Comparison of ENCODE assay signal across 16 mouse cellular contexts in the genomic region with DNA sequence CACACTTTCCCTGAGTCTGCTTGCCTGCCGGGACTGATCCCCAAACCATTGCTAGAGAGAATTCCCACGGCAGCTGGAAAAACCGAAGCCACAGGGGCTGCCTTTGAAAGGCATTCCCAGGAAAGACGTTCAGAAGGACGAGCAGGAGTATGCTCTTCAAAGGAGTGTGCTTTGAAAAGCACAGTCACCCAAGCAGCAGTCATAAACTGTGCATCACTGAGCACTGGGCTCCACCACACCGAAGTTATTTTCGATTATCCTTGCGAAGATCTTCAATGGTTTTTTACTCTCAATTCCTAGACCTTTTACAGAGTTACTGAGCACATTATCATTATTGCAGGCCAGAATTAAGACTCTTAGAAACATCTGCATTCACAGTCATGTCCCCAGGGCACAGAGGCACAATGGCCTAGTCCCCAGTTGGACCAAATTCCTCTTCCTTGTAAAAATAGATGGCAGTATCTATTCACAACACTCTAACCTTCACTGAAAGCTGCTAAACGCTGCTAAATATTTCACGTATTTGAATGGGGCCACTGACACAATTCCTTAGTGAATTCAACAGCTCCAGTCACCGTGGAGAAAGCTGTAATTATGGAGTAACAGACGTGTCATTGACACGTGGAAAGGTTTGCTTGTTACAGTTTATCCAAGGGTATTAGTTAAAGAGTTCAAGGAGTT. TPM values are rescaled to one million over a fixed set of nuclear protein-coding genes. Genes with fewer than 3 reads are reported as not detected.
A peak's percentile ranks its signal among the peaks of the same experiment; 100 is the strongest.
DNase-seq lines count a peak whose midpoint lies in the region; ATAC-seq and TF ChIP-seq lines count a peak whose summit lies in the region.
"Had no signal": no experiment of that assay in that cellular context is flagged by ENCODE, and none has a peak within 500 bp of the region (broad histone marks: within the 10 kb centered on the region; RNA-seq: fewer than 3 reads in every experiment).

No protein-coding gene starts in this region.

- no peak overlapping the region for H3K9ac ChIP-seq in kidney, postnatal 0 days (ENCODE audit: low read depth, low read length)
- H3K9ac ChIP-seq in neural tube, embryonic 12.5 days, result no peak overlapping the region
- no peak overlapping the region for H3K9ac ChIP-seq in neural tube, embryonic 14.5 days (replicated peaks; ENCODE audit: low read depth, low read length)
- H3K9ac ChIP-seq: embryonic facial prominence, embryonic 13.5 days; limb, embryonic 15.5 days had no signal

- no peak for TF ChIP-seq CTCF in kidney, postnatal 0 days (IDR thresholded peaks at IDR 0.05; ENCODE audit: low read depth)

- peaks cover 6% of the 10 kb centered on the region; the same call in 1 of the 2 replicates for H3K4me1 ChIP-seq in kidney, postnatal 0 days (replicated peaks; ENCODE audit: insufficient read depth, low read length)
- peaks cover 8% of the 10 kb centered on the region for H3K4me1 ChIP-seq in neural tube, embryonic 12.5 days
- H3K4me1 ChIP-seq in neural tube, embryonic 14.5 days (ENCODE audit: control insufficient read depth, insufficient read depth, low read length), result peaks cover 11% of the 10 kb centered on the region; the same call in 1 of the 2 replicates
- H3K4me1 ChIP-seq: limb, embryonic 15.5 days had no signal

- no peak overlapping the region for H3K4me2 ChIP-seq in kidney, postnatal 0 days (ENCODE audit: low read length)
- H3K4me2 ChIP-seq in neural tube, embryonic 12.5 days (replicated peaks), result peak overlapping the region; percentile 6; the same call in 1 of the 2 replicates
- H3K4me2 ChIP-seq in neural tube, embryonic 14.5 days (ENCODE audit: low read depth, low read length), result no peak overlapping the region
- H3K4me2 ChIP-seq: embryonic facial prominence, embryonic 13.5 days; limb, embryonic 15.5 days had no signal

- peak; percentile 76 for DNase-seq in heart, adult 11 months
- DNase-seq in heart, adult 9 months (ENCODE audit: low spot score in 2 of 2), result no peak
- DNase-seq in kidney, postnatal 0 days (ENCODE audit: low spot score), result peak; percentile 4
- DNase-seq in kidney, adult 9 months, result no peak
- no peak for DNase-seq in neural tube, embryonic 10.5 days (ENCODE audit: extremely low spot score, low spot score)
- DNase-seq: cerebellum, postnatal 14 days; gastrocnemius, postnatal 36 days; kidney, adult 2 months; kidney, postnatal 36 days; thymus, adult 18-20 months had no signal

- ATAC-seq in kidney, postnatal 0 days (replicated peaks; ENCODE audit: low FRiP score, low read depth), result no peak
- ATAC-seq in neural tube, embryonic 12.5 days (ENCODE audit: low FRiP score, low read depth), result peak; percentile 74
- ATAC-seq in neural tube, embryonic 14.5 days (ENCODE audit: low read depth), result peak; percentile 41; the same call in 1 of the 2 replicates
- no peak for ATAC-seq in CD4-positive, CD25-positive, alpha-beta regulatory T cell, adult 4 months

- H3K27me3 ChIP-seq in kidney, postnatal 0 days (ENCODE audit: insufficient read depth, low read length), result no peaks in the 10 kb centered on the region
- H3K27me3 ChIP-seq in neural tube, embryonic 12.5 days (replicated peaks), result no peaks in the 10 kb centered on the region; the same call in 1 of the 2 replicates
- H3K27me3 ChIP-seq in neural tube, embryonic 14.5 days (ENCODE audit: control insufficient read depth, insufficient read depth, low read length), result no peaks in the 10 kb centered on the region
- H3K27me3 ChIP-seq: embryonic facial prominence, embryonic 13.5 days; limb, embryonic 15.5 days had no signal

- H3K27ac ChIP-seq in kidney, postnatal 0 days, result no peak overlapping the region
- H3K27ac ChIP-seq in neural tube, embryonic 12.5 days, result no peak overlapping the region
- H3K27ac ChIP-seq in neural tube, embryonic 14.5 days (ENCODE audit: low read depth, low read length), result no peak overlapping the region
- H3K27ac ChIP-seq: embryonic facial prominence, embryonic 13.5 days; limb, embryonic 15.5 days had no signal

- H3K4me3 ChIP-seq in kidney, postnatal 0 days (replicated peaks; ENCODE audit: low read depth, low read length), result no peak overlapping the region
- no peak overlapping the region for H3K4me3 ChIP-seq in neural tube, embryonic 12.5 days
- H3K4me3 ChIP-seq in neural tube, embryonic 14.5 days (ENCODE audit: low read depth, low read length), result no peak overlapping the region
- H3K4me3 ChIP-seq: embryonic facial prominence, embryonic 13.5 days; limb, embryonic 15.5 days had no signal

- H3K36me3 ChIP-seq in kidney, postnatal 0 days (ENCODE audit: insufficient read depth, low read length), result no peaks in the 10 kb centered on the region
- no peaks in the 10 kb centered on the region for H3K36me3 ChIP-seq in neural tube, embryonic 12.5 days
- no peaks in the 10 kb centered on the region for H3K36me3 ChIP-seq in neural tube, embryonic 14.5 days (ENCODE audit: control insufficient read depth, insufficient read depth, low read length)
- H3K36me3 ChIP-seq: embryonic facial prominence, embryonic 13.5 days; limb, embryonic 15.5 days had no signal

- H3K9me3 ChIP-seq in kidney, postnatal 0 days (replicated peaks; ENCODE audit: low read length), result no peaks in the 10 kb centered on the region
- no peaks in the 10 kb centered on the region for H3K9me3 ChIP-seq in neural tube, embryonic 12.5 days
- H3K9me3 ChIP-seq in neural tube, embryonic 14.5 days (ENCODE audit: control insufficient read depth, low read length), result no peaks in the 10 kb centered on the region
- H3K9me3 ChIP-seq: embryonic facial prominence, embryonic 13.5 days; G1E; limb, embryonic 15.5 days had no signal

- WGBS in kidney, postnatal 0 days, result 29% methylated on average over 13 of the region's 13 CpGs
- WGBS in neural tube, embryonic 12.5 days, result 14% methylated on average over 13 of the region's 13 CpGs
- WGBS in neural tube, embryonic 14.5 days, result 9% methylated on average over 13 of the region's 13 CpGs

RNA-seq across cellular contexts. Expression of gene Fam122a, which starts 31.1 kb away (rescaled TPM):
- 63.8 and 65.6 TPM in 2 replicates for polyA plus RNA-seq in kidney, postnatal 0 days (2015; fragmentation: Nextera tagmentation; extraction: Ambion mirVana)
- polyA plus RNA-seq in neural tube, embryonic 12.5 days (2016; fragmentation: Nextera tagmentation; extraction: Ambion mirVana), result 66.1 and 68.7 TPM in 2 replicates
- 58.9 and 62.5 TPM in 2 replicates for polyA plus RNA-seq in neural tube, embryonic 14.5 days (2014; fragmentation: Nextera tagmentation; extraction: Ambion mirVana)
- 1 to 10 TPM; 1.1 to 5.5 TPM for polyA plus RNA-seq in CD4-positive, CD25-positive, alpha-beta regulatory T cell, adult 4 months (2017; shearing (Covaris generic))

RNA-seq across cellular contexts. Expression of gene Pip5k1b, which starts 47.4 kb away (rescaled TPM):
- polyA plus RNA-seq in kidney, postnatal 0 days (2015; fragmentation: Nextera tagmentation; extraction: Ambion mirVana), result 2.6 and 3.6 TPM in 2 replicates
- polyA plus RNA-seq in neural tube, embryonic 12.5 days (2016; fragmentation: Nextera tagmentation; extraction: Ambion mirVana), result 1.4 and 1.7 TPM in 2 replicates
- 1.9 and 2.1 TPM in 2 replicates for polyA plus RNA-seq in neural tube, embryonic 14.5 days (2014; fragmentation: Nextera tagmentation; extraction: Ambion mirVana)
- 1 to 10 TPM; 7.0 to 8.1 TPM for polyA plus RNA-seq in CD4-positive, CD25-positive, alpha-beta regulatory T cell, adult 4 months (2017; shearing (Covaris generic))

Comparison
In these comparisons a context has a peak if more than half of its experiments do, and no peak if none do; other contexts are left out.
1. DNase-seq: peak in heart, adult 11 months (single experiment) and kidney, postnatal 0 days (single experiment); none in heart, adult 9 months (0 of 2), kidney, adult 9 months (single experiment) and neural tube, embryonic 10.5 days (single experiment).
2. ATAC-seq: peak in neural tube, embryonic 12.5 days (single experiment) and neural tube, embryonic 14.5 days (single experiment); none in kidney, postnatal 0 days (single experiment) and CD4-positive, CD25-positive, alpha-beta regulatory T cell, adult 4 months (single experiment).